Comparison of ENCODE assay signal across 8 mouse cellular contexts in genomic region chr1:166308851-166309715, GRCm38 (mm10). TPM values are rescaled to one million over a fixed set of nuclear protein-coding genes. Genes with fewer than 3 reads are reported as not detected.
DNase-seq lines count a peak whose midpoint lies in the region; ATAC-seq lines count a peak whose summit lies in the region.

No protein-coding gene starts in this region.

- no peaks in the 10 kb centered on the region for H3K36me3 ChIP-seq in embryonic facial prominence, embryonic 13.5 days
- 0 out of 2 replicates have a peak, but pooled peaks cover 2% of the 10 kb centered on the region for H3K36me3 ChIP-seq in hindbrain, embryonic 13.5 days
- no peaks in the 10 kb centered on the region for H3K36me3 ChIP-seq in liver, embryonic 15.5 days (replicated peaks)
- H3K36me3 ChIP-seq in neural tube, embryonic 15.5 days, result no peaks in the 10 kb centered on the region

- peak; percentile 43; the same call in 1 of the 2 replicates for ATAC-seq in embryonic facial prominence, embryonic 13.5 days (ENCODE audit: insufficient number of reproducible peaks, insufficient read depth, low FRiP score, low TSS enrichment, low read depth)
- peak; percentile 79 for ATAC-seq in hindbrain, embryonic 13.5 days (ENCODE audit: low FRiP score)
- ATAC-seq in liver, embryonic 15.5 days (ENCODE audit: insufficient read depth), result no peak
- ATAC-seq in neural tube, embryonic 15.5 days (ENCODE audit: low FRiP score), result peak; percentile 87

- peak overlapping the region; percentile 98 for H3K4me2 ChIP-seq in embryonic facial prominence, embryonic 13.5 days
- peak overlapping the region; percentile 87 for H3K4me2 ChIP-seq in hindbrain, embryonic 13.5 days
- H3K4me2 ChIP-seq in liver, embryonic 15.5 days, result peak overlapping the region; percentile 52
- peak overlapping the region; percentile 92 for H3K4me2 ChIP-seq in neural tube, embryonic 15.5 days

- WGBS in embryonic facial prominence, embryonic 13.5 days, result under 1% methylated on average over 94 of the region's 94 CpGs
- WGBS in hindbrain, embryonic 13.5 days, result 1% methylated on average over 94 of the region's 94 CpGs
- 2% methylated on average over 94 of the region's 94 CpGs for WGBS in liver, embryonic 15.5 days (ENCODE audit: insufficient replicate concordance)
- WGBS in neural tube, embryonic 15.5 days, result under 1% methylated on average over 94 of the region's 94 CpGs

- 0 out of 2 replicates have a peak, but pooled peaks cover 4% of the 10 kb centered on the region for H3K4me1 ChIP-seq in embryonic facial prominence, embryonic 13.5 days
- H3K4me1 ChIP-seq in hindbrain, embryonic 13.5 days (replicated peaks), result peaks cover 18% of the 10 kb centered on the region
- H3K4me1 ChIP-seq in liver, embryonic 15.5 days (replicated peaks), result no peaks in the 10 kb centered on the region
- peaks cover 14% of the 10 kb centered on the region for H3K4me1 ChIP-seq in neural tube, embryonic 15.5 days

- no peak overlapping the region for H3K27ac ChIP-seq in embryonic facial prominence, embryonic 13.5 days
- peak overlapping the region; percentile 75 for H3K27ac ChIP-seq in hindbrain, embryonic 13.5 days
- no peak overlapping the region for H3K27ac ChIP-seq in liver, embryonic 15.5 days (replicated peaks)
- H3K27ac ChIP-seq in neural tube, embryonic 15.5 days (replicated peaks), result peak overlapping the region; percentile 64

- peaks cover 52% of the 10 kb centered on the region for H3K27me3 ChIP-seq in embryonic facial prominence, embryonic 13.5 days
- H3K27me3 ChIP-seq in hindbrain, embryonic 13.5 days, result peaks cover 19% of the 10 kb centered on the region; the same call in 1 of the 2 replicates
- H3K27me3 ChIP-seq in liver, embryonic 15.5 days, result peaks cover 46% of the 10 kb centered on the region
- H3K27me3 ChIP-seq in neural tube, embryonic 15.5 days (replicated peaks), result peaks cover 11% of the 10 kb centered on the region

- no peaks in the 10 kb centered on the region for H3K9me3 ChIP-seq in embryonic facial prominence, embryonic 13.5 days
- no peaks in the 10 kb centered on the region for H3K9me3 ChIP-seq in hindbrain, embryonic 13.5 days
- no peaks in the 10 kb centered on the region for H3K9me3 ChIP-seq in liver, embryonic 15.5 days (replicated peaks)
- H3K9me3 ChIP-seq in neural tube, embryonic 15.5 days (replicated peaks), result no peaks in the 10 kb centered on the region

- peak overlapping the region; percentile 56 for H3K4me3 ChIP-seq in embryonic facial prominence, embryonic 13.5 days
- H3K4me3 ChIP-seq in hindbrain, embryonic 13.5 days, result peak overlapping the region; percentile 54
- peak overlapping the region; percentile 17 for H3K4me3 ChIP-seq in liver, embryonic 15.5 days (replicated peaks)
- H3K4me3 ChIP-seq in neural tube, embryonic 15.5 days (replicated peaks), result peak overlapping the region; percentile 54

- H3K9ac ChIP-seq in embryonic facial prominence, embryonic 13.5 days, result peak overlapping the region; percentile 69
- H3K9ac ChIP-seq in hindbrain, embryonic 13.5 days, result peak overlapping the region; percentile 76
- H3K9ac ChIP-seq in liver, embryonic 15.5 days, result no peak overlapping the region
- H3K9ac ChIP-seq in neural tube, embryonic 15.5 days (replicated peaks), result peak overlapping the region; percentile 54

- DNase-seq in adrenal gland, adult (ENCODE audit: inconsistent age in 2 of 2, low spot score in 1 of 2), result peak; percentile 36 to 69
- DNase-seq in adrenal gland, adult 8-10 months, result no peak
- peak; percentile 72 for DNase-seq in Muller cell, postnatal 12 days (ENCODE audit: inconsistent ontology term)
- DNase-seq in frontal cortex, postnatal 10 days (ENCODE audit: low spot score in 2 of 2), result no peak

RNA-seq across cellular contexts. Expression of gene Ildr2, which starts 55.1 kb away (rescaled TPM):
- 10 to 100 TPM in 2 of 4 experiments, 1 to 10 TPM in 2; 4.0 to 16.9 (median 10.1) TPM for total RNA-seq in adrenal gland, adult 8-10 months (2022)
- polyA plus RNA-seq in embryonic facial prominence, embryonic 13.5 days (2015; fragmentation: Nextera tagmentation; extraction: Ambion mirVana), result 0.22 and 0.25 TPM in 2 replicates
- polyA plus RNA-seq in hindbrain, embryonic 13.5 days (2015; fragmentation: Nextera tagmentation; extraction: Ambion mirVana), result 3.5 and 3.6 TPM in 2 replicates
- polyA plus RNA-seq in liver, embryonic 15.5 days (2015; fragmentation: Nextera tagmentation; extraction: Ambion mirVana), result 0.08 TPM in 2 replicates
- polyA plus RNA-seq in neural tube, embryonic 15.5 days (2015; fragmentation: Nextera tagmentation; extraction: Ambion mirVana), result 2.8 and 3.0 TPM in 2 replicates

Comparison
In these comparisons a context has a peak if more than half of its experiments do, and no peak if none do; other contexts are left out.
1. DNase-seq: peak in adrenal gland, adult (2 of 2) and Muller cell, postnatal 12 days (single experiment); none in adrenal gland, adult 8-10 months (single experiment) and frontal cortex, postnatal 10 days (0 of 2).
2. H3K27ac ChIP-seq: peak in hindbrain, embryonic 13.5 days (single experiment) and neural tube, embryonic 15.5 days (single experiment); none in embryonic facial prominence, embryonic 13.5 days (single experiment) and liver, embryonic 15.5 days (single experiment).
3. Peak in every context shown above with its lines, with median percentiles within 50 percentile points of each other: H3K4me2 ChIP-seq and H3K4me3 ChIP-seq.